Mouse (Mus musculus): ENCODE measurements at regions not wholly inside any gene's neighbourhood (a gene's known extent, or its start where the extent isn't known, plus 50 kb on each side); places are given as distances from the start of the nearest gene placed in this dataset.
"Not testable (repeated sequence)": the region's sequence is repeated elsewhere in the genome, so short reads cannot be mapped to it uniquely, and the experiment has no call there.

GRCm38 (mm10) chr7:83433959-83434715 is 150.6 kb upstream of the Tmc3 start:
- Histone ChIP-seq H3K4me1 (replicated peaks) (no peaks in the 10 kb centered on the region), H3K9me3 (replicated peaks) (no peaks in the 10 kb centered on the region), H3K27ac (no peak overlapping the region), H3K36me3 (no peaks in the 10 kb centered on the region), H3K27me3 (no peaks in the 10 kb centered on the region), H3K4me3 (replicated peaks) (no peak overlapping the region), H3K9ac (no peak overlapping the region), H3K4me2 (no peak overlapping the region)
- no peak for DNase-seq
- 53% methylated on average over 5 of the region's 5 CpGs for WGBS (ENCODE audit: insufficient replicate concordance)
- ATAC-seq (ENCODE audit: low read depth): no peak

DNA sequence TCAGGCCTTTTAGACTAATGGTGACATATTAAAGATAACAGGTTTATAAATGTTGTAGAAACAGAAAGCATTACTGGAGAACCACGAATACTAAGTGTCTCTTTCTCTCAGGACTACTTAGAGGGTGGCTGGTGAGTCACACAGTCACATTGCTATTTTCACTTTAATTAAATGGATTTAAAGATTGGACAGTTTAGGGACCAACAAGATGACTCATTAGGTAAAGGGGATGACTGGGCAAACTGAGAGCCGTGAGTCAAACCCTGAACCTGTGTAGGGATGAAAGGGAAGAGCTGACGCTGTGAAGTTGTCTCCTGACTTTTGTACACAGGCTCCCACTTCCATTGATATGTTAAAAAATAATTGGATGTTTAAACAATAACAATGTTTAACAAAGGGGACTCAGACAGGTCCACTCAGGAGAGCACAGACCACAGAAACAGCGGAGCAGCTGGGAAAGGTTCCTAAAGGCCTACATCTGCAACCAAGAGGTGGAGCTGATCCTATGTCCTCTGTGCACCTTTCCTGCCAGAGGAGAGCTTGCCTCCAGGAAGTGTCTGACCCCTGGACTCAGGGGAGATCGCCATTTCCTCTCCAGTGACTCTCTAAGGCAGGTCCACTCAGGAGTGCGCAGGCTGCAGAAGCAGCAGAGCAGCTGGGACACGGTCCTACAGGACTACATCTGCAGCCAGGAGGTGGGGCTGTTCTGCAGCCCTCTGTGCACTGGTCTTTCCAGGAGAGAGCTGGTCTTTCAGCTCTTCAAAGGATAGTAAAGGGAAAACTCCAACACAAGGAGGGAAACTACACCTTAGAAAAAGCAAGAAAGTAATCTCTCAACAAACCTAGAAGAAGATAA is 146.0 kb upstream of the Tmc3 start:
- H3K27ac ChIP-seq: no peak overlapping the region
- no peak overlapping the region for H3K4me3 ChIP-seq (replicated peaks)
- 46% methylated on average over 7 of the region's 7 CpGs for WGBS (ENCODE audit: insufficient replicate concordance)
- no peak for DNase-seq
- no peak overlapping the region for H3K9ac ChIP-seq
- no peak for ATAC-seq (ENCODE audit: low read depth)
- H3K36me3 ChIP-seq: no peaks in the 10 kb centered on the region
- no peaks in the 10 kb centered on the region for H3K9me3 ChIP-seq (replicated peaks)
- H3K27me3 ChIP-seq: no peaks in the 10 kb centered on the region
- no peaks in the 10 kb centered on the region for H3K4me1 ChIP-seq (replicated peaks)
- no peak overlapping the region for H3K4me2 ChIP-seq

- Histone ChIP-seq H3K9ac (no peak overlapping the region), H3K9me3 (replicated peaks) (no peaks in the 10 kb centered on the region), H3K4me2 (no peak overlapping the region), H3K4me3 (replicated peaks) (no peak overlapping the region), H3K27me3 (no peaks in the 10 kb centered on the region), H3K4me1 (replicated peaks) (no peaks in the 10 kb centered on the region), H3K36me3 (no peaks in the 10 kb centered on the region), H3K27ac (no peak overlapping the region)
- no peak for DNase-seq
- 55% methylated on average over 16 of the region's 16 CpGs for WGBS (ENCODE audit: insufficient replicate concordance)
- no peak for ATAC-seq (ENCODE audit: low read depth)
Observed at GRCm38 (mm10) chr7:83443596-83444278, 141.0 kb upstream of the Tmc3 start.

- no peak for ATAC-seq (ENCODE audit: low read depth)
- Histone ChIP-seq H3K4me3 (replicated peaks) (no peak overlapping the region), H3K4me2 (no peak overlapping the region), H3K9ac (no peak overlapping the region), H3K9me3 (replicated peaks) (no peaks in the 10 kb centered on the region), H3K27me3 (no peaks in the 10 kb centered on the region), H3K27ac (no peak overlapping the region), H3K4me1 (replicated peaks) (no peaks in the 10 kb centered on the region), H3K36me3 (no peaks in the 10 kb centered on the region)
- WGBS (ENCODE audit: insufficient replicate concordance): 50% methylated on average over 1 of the region's 1 CpGs
- no peak for DNase-seq
Observed at GRCm38 (mm10) chr7:83444279-83444615, 140.5 kb upstream of the Tmc3 start.

DNA sequence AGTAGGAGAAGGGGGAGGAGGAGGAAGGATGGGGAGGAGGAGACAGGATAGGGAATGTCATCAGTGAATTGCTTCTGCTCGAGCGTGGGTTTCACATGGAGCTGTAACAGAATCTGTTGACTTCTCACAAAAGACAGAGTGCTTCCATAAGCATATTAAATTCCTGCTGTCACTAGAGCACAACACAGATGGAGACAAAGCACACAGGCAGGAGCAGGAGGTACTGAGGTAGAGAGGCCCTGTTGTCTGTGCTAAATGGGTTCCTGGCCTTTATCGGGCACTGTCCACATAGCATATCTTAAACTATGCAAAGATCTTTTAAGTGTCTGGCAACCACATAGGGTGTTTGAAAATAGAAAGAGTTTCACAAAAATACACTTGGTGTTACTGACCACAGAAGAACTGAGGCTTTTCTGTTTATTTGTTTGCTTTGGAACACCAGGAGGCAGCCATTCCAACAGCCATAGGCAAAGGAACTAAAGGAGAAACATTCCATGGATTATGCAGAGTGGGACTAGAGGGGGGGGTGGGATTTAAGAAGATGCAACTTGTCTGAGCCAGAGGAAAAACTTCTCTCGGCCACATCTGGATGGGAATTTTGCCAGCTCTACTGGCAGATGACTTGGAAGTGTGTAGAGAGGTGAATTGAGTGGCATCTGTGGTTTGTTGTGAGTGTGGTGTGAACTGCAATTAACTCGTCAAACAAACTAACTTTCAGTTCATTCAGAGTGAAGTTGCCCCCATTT is 139.4 kb upstream of the Tmc3 start:
- no peaks in the 10 kb centered on the region for H3K27me3 ChIP-seq
- no peaks in the 10 kb centered on the region for H3K9me3 ChIP-seq (replicated peaks)
- no peak overlapping the region for H3K4me3 ChIP-seq (replicated peaks)
- H3K4me2 ChIP-seq: no peak overlapping the region
- 42% methylated on average over 5 of the region's 5 CpGs for WGBS (ENCODE audit: insufficient replicate concordance)
- H3K27ac ChIP-seq: no peak overlapping the region
- no peak overlapping the region for H3K9ac ChIP-seq
- no peaks in the 10 kb centered on the region for H3K4me1 ChIP-seq (replicated peaks)
- DNase-seq (no peak), ATAC-seq (ENCODE audit: low read depth) (no peak)
- no peaks in the 10 kb centered on the region for H3K36me3 ChIP-seq

DNA sequence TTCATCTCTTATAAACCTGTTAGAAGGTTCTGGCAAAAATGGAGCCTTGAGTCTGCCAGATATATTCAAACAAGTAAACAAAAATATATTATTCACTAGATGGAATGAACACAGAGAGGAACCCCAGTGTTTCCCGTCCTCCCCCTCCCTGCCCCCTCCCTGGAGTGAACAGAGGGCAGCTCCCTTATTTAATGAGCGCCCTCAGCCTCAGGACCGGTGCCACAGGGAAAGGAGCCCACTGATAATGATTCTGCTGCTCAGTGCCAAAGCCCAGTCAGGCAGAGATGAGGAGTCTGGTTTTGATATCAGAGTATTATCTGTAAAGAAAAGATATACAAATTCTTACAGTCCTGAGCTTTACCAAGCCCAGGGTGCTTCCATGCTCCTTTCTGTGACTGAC is 134.4 kb upstream of the Tmc3 start:
- Histone ChIP-seq H3K4me3 (replicated peaks) (no peak overlapping the region), H3K4me1 (replicated peaks) (no peaks in the 10 kb centered on the region), H3K9me3 (replicated peaks) (no peaks in the 10 kb centered on the region), H3K4me2 (no peak overlapping the region), H3K27me3 (no peaks in the 10 kb centered on the region), H3K36me3 (no peaks in the 10 kb centered on the region), H3K27ac (no peak overlapping the region), H3K9ac (no peak overlapping the region)
- DNase-seq: no peak
- WGBS (ENCODE audit: insufficient replicate concordance): 46% methylated on average over 3 of the region's 3 CpGs
- ATAC-seq (ENCODE audit: low read depth): no peak

DNA sequence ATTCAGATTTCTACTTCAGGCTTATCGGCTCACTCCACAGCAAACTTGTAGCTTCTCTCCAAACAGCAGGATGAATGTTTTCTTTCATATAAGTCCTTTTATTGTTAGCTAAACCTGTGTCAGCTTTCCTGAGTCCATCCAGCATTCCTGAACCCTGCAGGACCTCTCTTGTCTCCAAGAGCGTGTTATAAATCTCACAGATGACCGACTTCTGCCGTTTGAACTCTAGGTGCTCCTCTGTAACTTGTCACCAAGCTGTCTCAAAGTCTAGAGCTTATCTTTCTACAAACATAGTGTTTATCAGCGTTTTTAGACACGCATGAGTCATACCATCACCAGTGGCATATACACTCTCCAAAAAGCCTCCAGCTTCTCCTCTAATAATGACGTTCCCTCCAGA is 132.4 kb upstream of the Tmc3 start:
- H3K9ac ChIP-seq: no peak overlapping the region
- DNase-seq (no peak), ATAC-seq (ENCODE audit: low read depth) (no peak)
- 42% methylated on average over 7 of the region's 7 CpGs for WGBS (ENCODE audit: insufficient replicate concordance)
- H3K36me3 ChIP-seq: no peaks in the 10 kb centered on the region
- no peaks in the 10 kb centered on the region for H3K9me3 ChIP-seq (replicated peaks)
- H3K27me3 ChIP-seq: no peaks in the 10 kb centered on the region
- no peak overlapping the region for H3K27ac ChIP-seq
- no peak overlapping the region for H3K4me2 ChIP-seq
- H3K4me3 ChIP-seq (replicated peaks): no peak overlapping the region
- H3K4me1 ChIP-seq (replicated peaks): no peaks in the 10 kb centered on the region

DNA sequence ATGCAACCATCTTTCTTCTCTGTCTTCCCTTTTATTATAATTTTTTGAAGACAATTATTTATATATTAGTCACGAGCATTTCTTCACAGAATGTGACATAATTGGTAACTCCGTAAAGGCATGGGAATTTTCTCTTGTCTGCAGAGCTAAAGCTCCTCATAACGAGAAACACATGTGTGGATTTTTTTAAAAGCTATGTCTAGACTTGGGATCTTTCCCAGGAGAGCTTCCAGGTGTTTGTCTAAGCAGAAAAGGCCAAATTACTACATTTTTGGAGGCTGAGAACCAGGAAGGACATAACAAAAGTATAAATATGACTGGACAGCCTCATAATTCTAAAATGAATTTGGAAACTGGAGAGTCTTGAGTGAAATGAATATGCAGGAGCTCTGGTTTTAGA is 125.2 kb upstream of the Tmc3 start:
- Histone ChIP-seq H3K4me1 (replicated peaks) (no peaks in the 10 kb centered on the region), H3K4me2 (no peak overlapping the region), H3K9me3 (replicated peaks) (no peaks in the 10 kb centered on the region), H3K4me3 (replicated peaks) (no peak overlapping the region), H3K27ac (no peak overlapping the region), H3K36me3 (no peaks in the 10 kb centered on the region), H3K9ac (no peak overlapping the region), H3K27me3 (no peaks in the 10 kb centered on the region)
- WGBS (ENCODE audit: insufficient replicate concordance): 62% methylated on average over 3 of the region's 3 CpGs
- ATAC-seq (ENCODE audit: low read depth) (no peak), DNase-seq (no peak)

GRCm38 (mm10) chr7:83467006-83467405 is 117.7 kb upstream of the Tmc3 start:
- Histone ChIP-seq H3K9ac (no peak overlapping the region), H3K4me2 (no peak overlapping the region), H3K27ac (no peak overlapping the region), H3K36me3 (no peaks in the 10 kb centered on the region), H3K4me3 (replicated peaks) (no peak overlapping the region), H3K27me3 (no peaks in the 10 kb centered on the region), H3K9me3 (replicated peaks) (no peaks in the 10 kb centered on the region), H3K4me1 (replicated peaks) (no peaks in the 10 kb centered on the region)
- ATAC-seq (ENCODE audit: low read depth): no peak
- WGBS (ENCODE audit: insufficient replicate concordance): 61% methylated on average over 8 of the region's 8 CpGs
- no peak for DNase-seq

GRCm38 (mm10) chr7:83469856-83470255 is 114.9 kb upstream of the Tmc3 start:
- H3K4me2 ChIP-seq; H3K27me3 ChIP-seq; H3K4me1 ChIP-seq (replicated peaks); ATAC-seq (ENCODE audit: low read depth); H3K27ac ChIP-seq; DNase-seq; H3K9me3 ChIP-seq (replicated peaks); H3K9ac ChIP-seq; H3K36me3 ChIP-seq; H3K4me3 ChIP-seq (replicated peaks): not testable (repeated sequence)
- 66% methylated on average over 4 of the region's 4 CpGs for WGBS (ENCODE audit: insufficient replicate concordance)

GRCm38 (mm10) chr7:83471111-83471510 is 113.6 kb upstream of the Tmc3 start:
- WGBS (ENCODE audit: insufficient replicate concordance): 58% methylated on average over 2 of the region's 2 CpGs
- Histone ChIP-seq H3K36me3 (no peaks in the 10 kb centered on the region), H3K4me3 (replicated peaks) (no peak overlapping the region), H3K4me1 (replicated peaks) (no peaks in the 10 kb centered on the region), H3K27me3 (no peaks in the 10 kb centered on the region), H3K4me2 (no peak overlapping the region), H3K9ac (no peak overlapping the region), H3K9me3 (replicated peaks) (no peaks in the 10 kb centered on the region), H3K27ac (no peak overlapping the region)
- no peak for ATAC-seq (ENCODE audit: low read depth)
- no peak for DNase-seq
